ENCODE assay signal across 15 mouse cellular contexts in genomic region chr19:47357297-47357696, GRCm38 (mm10).
A peak's percentile ranks its signal among the peaks of the same experiment; 100 is the strongest.
DNase-seq lines count a peak whose midpoint lies in the region; ATAC-seq and TF ChIP-seq lines count a peak whose summit lies in the region.
"Had no signal": no experiment of that assay in that cellular context is flagged by ENCODE, and none has a peak within 500 bp of the region (broad histone marks: within the 10 kb centered on the region; RNA-seq: fewer than 3 reads in every experiment).

No protein-coding gene starts in this region.

- peak overlapping the region; percentile 10; the same call in 1 of the 2 replicates for H3K27ac ChIP-seq in gastrocnemius, adult 2 months
- no peak overlapping the region for H3K27ac ChIP-seq in intestine, embryonic 16.5 days (ENCODE audit: low read length)
- no peak overlapping the region for H3K27ac ChIP-seq in stomach, postnatal 0 days (replicated peaks)
- H3K27ac ChIP-seq in kidney, adult 2 months (ENCODE audit: insufficient read depth, low read depth, low read length), result no peak overlapping the region
- H3K27ac ChIP-seq: embryonic facial prominence, embryonic 13.5 days; forebrain, embryonic 12.5 days; heart, embryonic 10.5 days; hindbrain, embryonic 13.5 days had no signal

- WGBS in intestine, embryonic 16.5 days, result 58% methylated on average over 3 of the region's 3 CpGs
- WGBS in stomach, postnatal 0 days, result 69% methylated on average over 3 of the region's 3 CpGs
- WGBS in kidney, adult 2 months, result 71% methylated on average over 3 of the region's 3 CpGs

- no peak for TF ChIP-seq CTCF in gastrocnemius, adult 2 months (IDR thresholded peaks at IDR 0.05)
- TF ChIP-seq CTCF in stomach, postnatal 0 days (IDR thresholded peaks at IDR 0.05; ENCODE audit: low read depth), result 0 out of 2 replicates have a peak, but pooled peaks have one; percentile 4
- TF ChIP-seq CTCF in kidney, adult 2 months (conservative IDR thresholded peaks at IDR 0.05; ENCODE audit: insufficient read depth, insufficient read length, low read depth, low read length), result no peak

- H3K36me3 ChIP-seq in intestine, embryonic 16.5 days (ENCODE audit: control insufficient read depth, insufficient read depth, low read length), result 0 out of 2 replicates have a peak, but pooled peaks cover 6% of the 10 kb centered on the region
- no peaks in the 10 kb centered on the region for H3K36me3 ChIP-seq in stomach, postnatal 0 days (ENCODE audit: control insufficient read depth, insufficient read depth, low read length)
- no peaks in the 10 kb centered on the region for H3K36me3 ChIP-seq in kidney, adult 2 months (ENCODE audit: control insufficient read depth, insufficient read depth, low read length)
- H3K36me3 ChIP-seq: forebrain, embryonic 12.5 days; hindbrain, embryonic 13.5 days had no signal

- H3K27me3 ChIP-seq in intestine, embryonic 16.5 days (replicated peaks; ENCODE audit: control insufficient read depth, insufficient read depth, low read length), result no peaks in the 10 kb centered on the region
- no peaks in the 10 kb centered on the region for H3K27me3 ChIP-seq in stomach, postnatal 0 days (ENCODE audit: control insufficient read depth, insufficient read depth, low read length)
- no peaks in the 10 kb centered on the region for H3K27me3 ChIP-seq in kidney, adult 2 months (replicated peaks; ENCODE audit: control insufficient read depth, insufficient read depth, low read length)
- H3K27me3 ChIP-seq: CH12.LX; embryonic facial prominence, embryonic 13.5 days; forebrain, embryonic 12.5 days; hindbrain, embryonic 13.5 days; Patski had no signal

- TF ChIP-seq EP300 in stomach, postnatal 0 days (optimal IDR thresholded peaks at IDR 0.05), result no peak

- intact Hi-C loops in gastrocnemius, adult 2 months (cut with DNase I), result no loop called here

- H3K4me2 ChIP-seq in intestine, embryonic 16.5 days (ENCODE audit: low read depth, low read length), result no peak overlapping the region
- no peak overlapping the region for H3K4me2 ChIP-seq in stomach, postnatal 0 days (replicated peaks; ENCODE audit: low read depth)
- H3K4me2 ChIP-seq: embryonic facial prominence, embryonic 13.5 days; forebrain, embryonic 12.5 days; hindbrain, embryonic 13.5 days had no signal

- peaks cover 5% of the 10 kb centered on the region; the same call in 1 of the 2 replicates for H3K9me3 ChIP-seq in intestine, embryonic 16.5 days (ENCODE audit: control insufficient read depth, low read length)
- H3K9me3 ChIP-seq in stomach, postnatal 0 days (ENCODE audit: control insufficient read depth, low read length), result no peaks in the 10 kb centered on the region
- H3K9me3 ChIP-seq: embryonic facial prominence, embryonic 13.5 days; forebrain, embryonic 12.5 days; heart, embryonic 10.5 days; hindbrain, embryonic 13.5 days had no signal

- no peaks in the 10 kb centered on the region for H3K4me1 ChIP-seq in intestine, embryonic 16.5 days (ENCODE audit: control insufficient read depth, insufficient read depth, low read length)
- H3K4me1 ChIP-seq in stomach, postnatal 0 days (replicated peaks; ENCODE audit: control insufficient read depth, insufficient read depth), result no peaks in the 10 kb centered on the region
- H3K4me1 ChIP-seq in kidney, adult 2 months (ENCODE audit: control insufficient read depth, insufficient read depth, low read length), result no peaks in the 10 kb centered on the region

- no peak for TF ChIP-seq POLR2A in kidney, adult 2 months (IDR thresholded peaks at IDR 0.05; ENCODE audit: low read depth, low read length)

- no peak overlapping the region for H3K4me3 ChIP-seq in gastrocnemius, adult 2 months
- H3K4me3 ChIP-seq in intestine, embryonic 16.5 days (ENCODE audit: low read length), result no peak overlapping the region
- no peak overlapping the region for H3K4me3 ChIP-seq in stomach, postnatal 0 days (ENCODE audit: low read depth, low read length)
- no peak overlapping the region for H3K4me3 ChIP-seq in kidney, adult 2 months (ENCODE audit: insufficient read depth, low read depth, low read length)
- H3K4me3 ChIP-seq: embryonic facial prominence, embryonic 13.5 days; forebrain, embryonic 12.5 days; heart, embryonic 10.5 days; hindbrain, embryonic 13.5 days had no signal

- peak; percentile 16 for DNase-seq in gastrocnemius, adult 2 months
- DNase-seq in gastrocnemius, postnatal 25 days, result no peak
- DNase-seq in fat pad, adult 2 months (ENCODE audit: extremely low read depth, low read depth, low spot score), result peak; percentile 92
- no peak for DNase-seq in stomach, postnatal 0 days (ENCODE audit: low spot score)
- DNase-seq in cerebellum, adult 8-10 months, result no peak
- no peak for DNase-seq in kidney, adult 2 months
- DNase-seq: adrenal gland, postnatal 25 days had no signal

- H3K9ac ChIP-seq in intestine, embryonic 16.5 days (ENCODE audit: low read depth, low read length), result no peak overlapping the region
- no peak overlapping the region for H3K9ac ChIP-seq in stomach, postnatal 0 days (ENCODE audit: low read length)
- H3K9ac ChIP-seq: embryonic facial prominence, embryonic 13.5 days; forebrain, embryonic 12.5 days; forebrain, postnatal 0 days; hindbrain, embryonic 13.5 days had no signal

- ATAC-seq in intestine, embryonic 16.5 days, result peak; percentile 65
- ATAC-seq in stomach, postnatal 0 days (ENCODE audit: low FRiP score, low TSS enrichment), result no peak

Comparison
In these comparisons a context has a peak if more than half of its experiments do, and no peak if none do; other contexts are left out.
1. DNase-seq: peak in gastrocnemius, adult 2 months (single experiment) and fat pad, adult 2 months (single experiment); none in gastrocnemius, postnatal 25 days (single experiment), stomach, postnatal 0 days (single experiment), cerebellum, adult 8-10 months (single experiment) and kidney, adult 2 months (single experiment).